Comparison of ENCODE assay signal across 16 mouse cellular contexts in the genomic region with DNA sequence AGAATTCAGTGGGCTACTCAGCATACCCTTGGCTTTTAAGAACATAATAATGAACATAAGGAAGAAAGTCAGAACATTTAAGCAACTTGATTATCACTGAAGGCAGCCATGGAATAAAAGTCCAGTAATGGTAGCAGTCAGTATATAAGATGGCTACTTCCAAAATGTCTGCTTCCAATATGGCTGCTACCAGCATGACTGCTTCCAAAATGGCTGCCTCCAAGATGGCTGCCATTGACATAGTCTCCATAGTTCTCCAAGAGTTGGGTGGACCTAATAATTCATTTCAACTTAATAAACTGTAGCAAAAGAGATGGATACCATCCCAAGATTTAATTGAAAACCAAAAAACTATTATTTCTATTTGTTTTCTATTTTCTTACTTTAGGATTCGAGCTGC.
"Had no signal": no experiment of that assay in that cellular context is flagged by ENCODE, and none has a peak within 500 bp of the region (broad histone marks: within the 10 kb centered on the region; RNA-seq: fewer than 3 reads in every experiment).

No protein-coding gene starts in this region.

- DNase-seq: liver, postnatal 0 days; lung, adult 2 months; lung, postnatal 14 days; lung, postnatal 36 days; right cerebral cortex, postnatal 14 days; thymus, adult 18-20 months; thymus, postnatal 25 days; thymus, postnatal 4 days had no signal

- H3K27me3 ChIP-seq: midbrain, embryonic 15.5 days had no signal

- H3K36me3 ChIP-seq: liver, embryonic 15.5 days; lung, embryonic 15.5 days; midbrain, embryonic 12.5 days; midbrain, embryonic 15.5 days; neural tube, embryonic 12.5 days had no signal

- H3K9ac ChIP-seq: liver, embryonic 15.5 days; liver, postnatal 0 days; lung, embryonic 15.5 days; midbrain, embryonic 12.5 days; midbrain, embryonic 15.5 days; neural tube, embryonic 12.5 days had no signal

- H3K4me3 ChIP-seq: liver, embryonic 15.5 days; lung, embryonic 15.5 days; megakaryocyte, embryonic 14.5 days; midbrain, embryonic 12.5 days; midbrain, embryonic 15.5 days; neural tube, embryonic 12.5 days had no signal

- ATAC-seq: liver, postnatal 0 days; lung, postnatal 0 days; midbrain, embryonic 15.5 days had no signal

- H3K9me3 ChIP-seq: liver, embryonic 15.5 days; lung, embryonic 15.5 days; midbrain, embryonic 12.5 days; midbrain, embryonic 15.5 days; neural tube, embryonic 12.5 days had no signal

- H3K27ac ChIP-seq: liver, embryonic 15.5 days; lung, embryonic 15.5 days; macrophage; midbrain, embryonic 12.5 days; midbrain, embryonic 15.5 days; neural tube, embryonic 12.5 days had no signal

- H3K4me1 ChIP-seq: liver, embryonic 15.5 days; lung, embryonic 15.5 days; megakaryocyte, embryonic 14.5 days had no signal

- H3K4me2 ChIP-seq: liver, embryonic 15.5 days; lung, embryonic 15.5 days; midbrain, embryonic 12.5 days; midbrain, embryonic 15.5 days; neural tube, embryonic 12.5 days had no signal
